Mouse (Mus musculus) layer of hippocampus, adult 2 months (tissue): Measurements from ENCODE around the gene Gm11214. TPM values are rescaled to one million over a fixed set of nuclear protein-coding genes. Genes with fewer than 3 reads are reported as not detected.
A peak's percentile ranks its signal among the peaks of the same experiment; 100 is the strongest.

Source experiments
- DNase-seq, 2 experiments: peaks; one replicate each; pipeline ENCODE4 v3.0.0; 2022; ENCODE audit warnings: low spot score in 2 of 2
- H3K27ac ChIP-seq: fragments of 200-600 bp; 2 replicates; pipeline ENCODE4 v1.8.1; 2022
- H3K4me3 ChIP-seq: fragments of 200-600 bp; 2 replicates; pipeline ENCODE4 v1.8.1; 2022; ENCODE audit warnings: mild to moderate bottlenecking
- CTCF ChIP-seq: fragments of 200-600 bp; conservative IDR thresholded peaks from 2 replicates; pipeline ENCODE4 v1.8.1; 2022; ENCODE audit warnings: antibody characterized with exemption, mild to moderate bottlenecking, moderate library complexity
- long read RNA-seq, 2 experiments: library from polyadenylated mRNA; stranded (forward); transcript quantifications; one replicate each; pipeline ENCODE4 v2.0.0; 2021; ENCODE audit warnings: borderline mapping rate in 2 of 2
- total RNA-seq, 2 experiments: library from RNA; stranded (reverse); gene quantifications; 2 replicates each; pipeline ENCODE4 v1.2.3; 2021

Gm11214 gene
- total RNA-seq: not detected
- long read RNA-seq, experiment 1: 0 reads
- long read RNA-seq, experiment 2: 0 reads

- Histone ChIP-seq H3K27ac (no peak within 1 kb of the TSS), H3K4me3 (no peak within 1 kb of the TSS)
- no peak for TF ChIP-seq CTCF
- no peak for DNase-seq
Measured at GRCm38 (mm10) chr4:63663279-63663678, at the start of gene Gm11214. Gm11214 (minus strand) TSS chr4:63663379.

GRCm38 (mm10) chr4:63711886-63712285 is 48.7 kb upstream of the Gm11214 start:
- no peak overlapping the region for H3K4me3 ChIP-seq
- H3K27ac ChIP-seq: no peak overlapping the region
- TF ChIP-seq CTCF: no peak
- DNase-seq: no peak

GRCm38 (mm10) chr4:63710431-63711220 is 47.4 kb upstream of the Gm11214 start:
- no peak for DNase-seq
- H3K4me3 ChIP-seq: no peak overlapping the region
- TF ChIP-seq CTCF: no peak
- no peak overlapping the region for H3K27ac ChIP-seq

- no peak for TF ChIP-seq CTCF
- Histone ChIP-seq H3K4me3 (no peak overlapping the region), H3K27ac (no peak overlapping the region)
- no peak for DNase-seq
Measured at GRCm38 (mm10) chr4:63706279-63706971, 43.2 kb upstream of the Gm11214 start.

- DNase-seq: no peak
- Histone ChIP-seq H3K4me3 (no peak overlapping the region), H3K27ac (no peak overlapping the region)
- no peak for TF ChIP-seq CTCF
Measured at GRCm38 (mm10) chr4:63704232-63704631, 41.1 kb upstream of the Gm11214 start.

GRCm38 (mm10) chr4:63703686-63704085 is 40.5 kb upstream of the Gm11214 start:
- Histone ChIP-seq H3K4me3 (no peak overlapping the region), H3K27ac (no peak overlapping the region)
- no peak for TF ChIP-seq CTCF
- no peak for DNase-seq

GRCm38 (mm10) chr4:63702006-63702704 is 39.0 kb upstream of the Gm11214 start:
- Histone ChIP-seq H3K27ac (no peak overlapping the region), H3K4me3 (no peak overlapping the region)
- no peak for DNase-seq
- no peak for TF ChIP-seq CTCF

GRCm38 (mm10) chr4:63699749-63700148 is 36.6 kb upstream of the Gm11214 start:
- DNase-seq: no peak
- no peak for TF ChIP-seq CTCF
- no peak overlapping the region for H3K27ac ChIP-seq
- H3K4me3 ChIP-seq: no peak overlapping the region

GRCm38 (mm10) chr4:63696921-63697320 is 33.7 kb upstream of the Gm11214 start:
- no peak for DNase-seq
- Histone ChIP-seq H3K27ac (no peak overlapping the region), H3K4me3 (no peak overlapping the region)
- TF ChIP-seq CTCF: no peak

- no peak for TF ChIP-seq CTCF
- H3K27ac ChIP-seq: no peak overlapping the region
- DNase-seq: no peak
- no peak overlapping the region for H3K4me3 ChIP-seq
Measured at GRCm38 (mm10) chr4:63692351-63692750, 29.2 kb upstream of the Gm11214 start.

GRCm38 (mm10) chr4:63687429-63687828 is 24.2 kb upstream of the Gm11214 start:
- no peak overlapping the region for H3K27ac ChIP-seq
- H3K4me3 ChIP-seq: no peak overlapping the region
- TF ChIP-seq CTCF: no peak
- no peak for DNase-seq

- Histone ChIP-seq H3K4me3 (no peak overlapping the region), H3K27ac (no peak overlapping the region)
- DNase-seq: peak; percentile 14 to 20
- TF ChIP-seq CTCF: peak; percentile 74
Measured at GRCm38 (mm10) chr4:63686157-63686556, 23.0 kb upstream of the Gm11214 start.

- no peak for DNase-seq
- no peak for TF ChIP-seq CTCF
- Histone ChIP-seq H3K27ac (no peak overlapping the region), H3K4me3 (no peak overlapping the region)
Measured at GRCm38 (mm10) chr4:63685253-63685525, 22.0 kb upstream of the Gm11214 start.
